Mouse (Mus musculus) spleen, adult 2 months (tissue): ENCODE measurements around the gene Lpp. TPM values are rescaled to one million over a fixed set of nuclear protein-coding genes. Genes with fewer than 3 reads are reported as not detected.

ENCODE experiments used
- DNase-seq, 2 experiments: peaks; one replicate each; pipeline versions ENCODE4 v3.0.0 to v3.0.0-alpha.2; 2012 to 2021; ENCODE audit warnings: low spot score in 2 of 2, low read depth in 1 of 2
- H3K27ac ChIP-seq: fragments of 200-500 bp; 2 replicates; pipeline ENCODE4 v1.5.1; 2012; ENCODE audit warnings: low read length, inconsistent platforms; ENCODE audit not compliant: insufficient read depth
- H3K27me3 ChIP-seq: fragments of 200-500 bp; 2 replicates; pipeline ENCODE4 v1.6.1; 2012; ENCODE audit warnings: mild to moderate bottlenecking, moderate library complexity, low read length, inconsistent platforms; ENCODE audit not compliant: control insufficient read depth, insufficient read depth
- H3K36me3 ChIP-seq: fragments of 200-500 bp; 2 replicates; pipeline ENCODE4 v1.6.1; 2012; ENCODE audit warnings: mild to moderate bottlenecking, low read length, inconsistent platforms; ENCODE audit not compliant: control insufficient read depth, insufficient read depth
- H3K4me1 ChIP-seq: fragments of 200-500 bp; 2 replicates; pipeline ENCODE4 v1.6.1; 2011; ENCODE audit warnings: inconsistent platforms; ENCODE audit not compliant: control insufficient read depth, insufficient read depth, insufficient read length
- H3K4me3 ChIP-seq: fragments of 200-500 bp; 2 replicates; pipeline ENCODE4 v1.5.1; 2011; ENCODE audit warnings: mild to moderate bottlenecking, inconsistent platforms; ENCODE audit not compliant: insufficient read depth, insufficient read length; ENCODE audit errors: extremely low read depth
- CTCF ChIP-seq: fragments of 200-500 bp; IDR thresholded peaks from 2 replicates; pipeline ENCODE4 v1.5.1; 2011; ENCODE audit warnings: mild to moderate bottlenecking, inconsistent platforms; ENCODE audit not compliant: insufficient read depth, insufficient read length, insufficient replicate concordance; ENCODE audit errors: extremely low read depth
- POLR2A ChIP-seq: fragments of 200-500 bp; IDR thresholded peaks from 2 replicates; pipeline ENCODE4 v1.6.1; 2011; ENCODE audit warnings: low read depth, low read length, inconsistent platforms
- WGBS: fragments of 180-500 bp; shearing (Covaris S2); methylation state at CpG from one replicate; pipeline ENCODE4 v1.1.7; 2018; 5-methylcytosine and 5-hydroxymethylcytosine counted together
- polyA plus RNA-seq: library from polyadenylated mRNA; depleted of rRNA; stranded (reverse); fragments of >200 nt; gene quantifications from 2 replicates; pipeline ENCODE4 v1.2.3, GENCODE M21; 2012

Lpp gene
- polyA plus RNA-seq, 1 experiment: 8.2 TPM

GRCm38 (mm10) chr16:24780545-24780944, 387.2 kb downstream of the Lpp start:
- Histone ChIP-seq H3K4me1 (no peaks in the 10 kb centered on the region), H3K4me3 (no peak overlapping the region), H3K36me3 (no peaks in the 10 kb centered on the region), H3K27me3 (no peaks in the 10 kb centered on the region), H3K27ac (no peak overlapping the region)
- TF ChIP-seq POLR2A (no peak), CTCF (no peak)
- 91% methylated on average over 7 of the region's 7 CpGs for WGBS
- no peak for DNase-seq

GRCm38 (mm10) chr16:24781922-24782321, 388.6 kb downstream of the Lpp start:
- Histone ChIP-seq H3K4me1 (no peaks in the 10 kb centered on the region), H3K27ac (no peak overlapping the region), H3K36me3 (no peaks in the 10 kb centered on the region), H3K27me3 (no peaks in the 10 kb centered on the region), H3K4me3 (no peak overlapping the region)
- WGBS: 84% methylated on average over 3 of the region's 3 CpGs
- DNase-seq: no peak
- TF ChIP-seq POLR2A (no peak), CTCF (no peak)

- WGBS: 62% methylated on average over 1 of the region's 1 CpGs
- H3K27me3 ChIP-seq: no peaks in the 10 kb centered on the region
- no peak overlapping the region for H3K27ac ChIP-seq
- no peak overlapping the region for H3K4me3 ChIP-seq
- TF ChIP-seq CTCF (no peak), POLR2A (no peak)
- no peaks in the 10 kb centered on the region for H3K36me3 ChIP-seq
- no peaks in the 10 kb centered on the region for H3K4me1 ChIP-seq
- DNase-seq: no peak
Measured at GRCm38 (mm10) chr16:24785651-24786050, 392.3 kb downstream of the Lpp start.

- H3K27ac ChIP-seq: no peak overlapping the region
- H3K27me3 ChIP-seq: no peaks in the 10 kb centered on the region
- DNase-seq: no peak
- no peak for TF ChIP-seq POLR2A
- TF ChIP-seq CTCF: no peak
- no peak overlapping the region for H3K4me3 ChIP-seq
- no peaks in the 10 kb centered on the region for H3K4me1 ChIP-seq
- WGBS: 91% methylated on average over 3 of the region's 3 CpGs
- no peaks in the 10 kb centered on the region for H3K36me3 ChIP-seq
Measured at GRCm38 (mm10) chr16:24788973-24789372, 395.7 kb downstream of the Lpp start.

GRCm38 (mm10) chr16:24791387-24791786, 398.1 kb downstream of the Lpp start:
- Histone ChIP-seq H3K36me3 (no peaks in the 10 kb centered on the region), H3K4me1 (no peaks in the 10 kb centered on the region), H3K27ac (no peak overlapping the region), H3K27me3 (no peaks in the 10 kb centered on the region), H3K4me3 (no peak overlapping the region)
- no peak for TF ChIP-seq CTCF
- no peak for TF ChIP-seq POLR2A
- no peak for DNase-seq
- WGBS: 96% methylated on average over 1 of the region's 1 CpGs

- Histone ChIP-seq H3K27me3 (no peaks in the 10 kb centered on the region), H3K4me3 (no peak overlapping the region), H3K27ac (no peak overlapping the region), H3K4me1 (no peaks in the 10 kb centered on the region), H3K36me3 (no peaks in the 10 kb centered on the region)
- TF ChIP-seq CTCF: no peak
- WGBS: 90% methylated on average over 4 of the region's 4 CpGs
- DNase-seq: no peak
Measured at GRCm38 (mm10) chr16:24791984-24792383, 398.7 kb downstream of the Lpp start.

GRCm38 (mm10) chr16:24792836-24793235, 399.5 kb downstream of the Lpp start:
- Histone ChIP-seq H3K36me3 (no peaks in the 10 kb centered on the region), H3K4me3 (no peak overlapping the region), H3K4me1 (no peaks in the 10 kb centered on the region), H3K27me3 (no peaks in the 10 kb centered on the region), H3K27ac (no peak overlapping the region)
- no peak for DNase-seq
- WGBS: over 99% methylated on average over 4 of the region's 4 CpGs
- TF ChIP-seq POLR2A (no peak), CTCF (no peak)
